Mouse (Mus musculus): ENCODE measurements around the gene Pik3ip1. TPM values are rescaled to one million over a fixed set of nuclear protein-coding genes. Genes with fewer than 3 reads are reported as not detected.
A peak's percentile ranks its signal among the peaks of the same experiment; 100 is the strongest.

The Pik3ip1 gene
- polyA plus RNA-seq, 1 experiment: 17.0 TPM

- no peak for DNase-seq (ENCODE audit: low read depth)
- no peak for TF ChIP-seq POLR2A (IDR thresholded peaks at IDR 0.05; ENCODE audit: borderline replicate concordance, extremely low read depth, insufficient read depth, insufficient read length, poor library complexity, severe bottlenecking)
- TF ChIP-seq CTCF (IDR thresholded peaks at IDR 0.05; ENCODE audit: borderline replicate concordance, extremely low read depth, insufficient read depth, insufficient read length): no peak
Measured at GRCm38 (mm10) chr11:3368983-3369382, 38.8 kb downstream of the Pik3ip1 start.

GRCm38 (mm10) chr11:3369449-3369848, 39.2 kb downstream of the Pik3ip1 start:
- no peak for DNase-seq (ENCODE audit: low read depth)
- TF ChIP-seq POLR2A (IDR thresholded peaks at IDR 0.05; ENCODE audit: borderline replicate concordance, extremely low read depth, insufficient read depth, insufficient read length, poor library complexity, severe bottlenecking) (no peak), CTCF (IDR thresholded peaks at IDR 0.05; ENCODE audit: borderline replicate concordance, extremely low read depth, insufficient read depth, insufficient read length) (no peak)

- TF ChIP-seq POLR2A (IDR thresholded peaks at IDR 0.05; ENCODE audit: borderline replicate concordance, extremely low read depth, insufficient read depth, insufficient read length, poor library complexity, severe bottlenecking) (no peak), CTCF (IDR thresholded peaks at IDR 0.05; ENCODE audit: borderline replicate concordance, extremely low read depth, insufficient read depth, insufficient read length) (no peak)
- DNase-seq (ENCODE audit: low read depth): no peak
Measured at GRCm38 (mm10) chr11:3370162-3370561, 40.0 kb downstream of the Pik3ip1 start.

- peak; percentile 98 for DNase-seq (ENCODE audit: low read depth)
- TF ChIP-seq POLR2A (IDR thresholded peaks at IDR 0.05; ENCODE audit: borderline replicate concordance, extremely low read depth, insufficient read depth, insufficient read length, poor library complexity, severe bottlenecking): peak; percentile 76; the same call in 1 of the 2 replicates
- no peak for TF ChIP-seq CTCF (IDR thresholded peaks at IDR 0.05; ENCODE audit: borderline replicate concordance, extremely low read depth, insufficient read depth, insufficient read length)
Measured at GRCm38 (mm10) chr11:3370928-3371598, 40.9 kb downstream of the Pik3ip1 start.

DNA sequence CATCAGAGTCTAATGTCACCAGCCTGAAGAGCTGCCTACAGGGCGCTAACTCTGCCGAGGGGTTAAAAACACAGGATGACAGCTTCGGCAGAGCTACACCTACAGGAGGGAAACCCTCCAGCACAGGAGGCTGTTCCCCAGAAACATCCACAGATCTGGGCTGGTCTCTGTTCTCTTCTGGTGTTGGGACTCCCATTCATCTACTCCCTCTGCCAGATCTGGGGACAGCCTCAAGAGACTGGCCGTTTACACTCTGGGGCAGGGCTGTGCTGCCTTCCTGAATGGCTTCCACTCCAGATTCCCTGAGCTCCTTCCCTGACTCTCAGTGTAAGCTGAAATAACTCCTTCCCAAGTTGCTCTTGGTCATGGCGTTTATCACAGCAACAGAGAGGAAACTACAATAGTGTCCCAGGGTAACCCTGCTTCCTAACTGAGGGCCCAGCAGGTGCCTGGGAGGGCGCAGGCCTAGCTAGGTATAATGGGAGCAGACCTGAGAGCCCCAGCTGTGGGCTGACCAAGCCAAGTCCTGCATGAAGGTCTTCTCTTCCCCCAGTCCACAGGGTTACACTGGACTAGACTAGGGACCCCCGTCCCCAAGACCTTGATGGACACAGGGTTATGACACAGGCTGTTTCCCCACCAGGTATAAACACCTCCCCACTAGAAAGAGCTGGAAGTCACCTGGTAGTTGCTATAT, 41.5 kb downstream of the Pik3ip1 start:
- TF ChIP-seq POLR2A (IDR thresholded peaks at IDR 0.05; ENCODE audit: borderline replicate concordance, extremely low read depth, insufficient read depth, insufficient read length, poor library complexity, severe bottlenecking) (no peak), CTCF (IDR thresholded peaks at IDR 0.05; ENCODE audit: borderline replicate concordance, extremely low read depth, insufficient read depth, insufficient read length) (no peak)
- no peak for DNase-seq (ENCODE audit: low read depth)

- peak; percentile 80 for DNase-seq (ENCODE audit: low read depth)
- no peak for TF ChIP-seq POLR2A (IDR thresholded peaks at IDR 0.05; ENCODE audit: borderline replicate concordance, extremely low read depth, insufficient read depth, insufficient read length, poor library complexity, severe bottlenecking)
- TF ChIP-seq CTCF (IDR thresholded peaks at IDR 0.05; ENCODE audit: borderline replicate concordance, extremely low read depth, insufficient read depth, insufficient read length): no peak
Measured at GRCm38 (mm10) chr11:3373591-3374292, 43.5 kb downstream of the Pik3ip1 start.

- DNase-seq (ENCODE audit: low read depth): no peak
- TF ChIP-seq POLR2A (IDR thresholded peaks at IDR 0.05; ENCODE audit: borderline replicate concordance, extremely low read depth, insufficient read depth, insufficient read length, poor library complexity, severe bottlenecking): no peak
- no peak for TF ChIP-seq CTCF (IDR thresholded peaks at IDR 0.05; ENCODE audit: borderline replicate concordance, extremely low read depth, insufficient read depth, insufficient read length)
Measured at GRCm38 (mm10) chr11:3374293-3374645, 44.1 kb downstream of the Pik3ip1 start.

- DNase-seq (ENCODE audit: low read depth): no peak
- no peak for TF ChIP-seq POLR2A (IDR thresholded peaks at IDR 0.05; ENCODE audit: borderline replicate concordance, extremely low read depth, insufficient read depth, insufficient read length, poor library complexity, severe bottlenecking)
Measured at GRCm38 (mm10) chr11:3374741-3375140, 44.5 kb downstream of the Pik3ip1 start.

GRCm38 (mm10) chr11:3379427-3379826, 49.2 kb downstream of the Pik3ip1 start:
- DNase-seq (ENCODE audit: low read depth): no peak
- TF ChIP-seq POLR2A (IDR thresholded peaks at IDR 0.05; ENCODE audit: borderline replicate concordance, extremely low read depth, insufficient read depth, insufficient read length, poor library complexity, severe bottlenecking) (no peak), CTCF (IDR thresholded peaks at IDR 0.05; ENCODE audit: borderline replicate concordance, extremely low read depth, insufficient read depth, insufficient read length) (no peak)

GRCm38 (mm10) chr11:3381148-3381814, 51.1 kb downstream of the Pik3ip1 start:
- no peak for TF ChIP-seq POLR2A (IDR thresholded peaks at IDR 0.05; ENCODE audit: borderline replicate concordance, extremely low read depth, insufficient read depth, insufficient read length, poor library complexity, severe bottlenecking)
- no peak for TF ChIP-seq CTCF (IDR thresholded peaks at IDR 0.05; ENCODE audit: borderline replicate concordance, extremely low read depth, insufficient read depth, insufficient read length)
- no peak for DNase-seq (ENCODE audit: low read depth)
